Mouse (Mus musculus): ENCODE results near the gene Tapbp.

The Tapbp gene

DNA sequence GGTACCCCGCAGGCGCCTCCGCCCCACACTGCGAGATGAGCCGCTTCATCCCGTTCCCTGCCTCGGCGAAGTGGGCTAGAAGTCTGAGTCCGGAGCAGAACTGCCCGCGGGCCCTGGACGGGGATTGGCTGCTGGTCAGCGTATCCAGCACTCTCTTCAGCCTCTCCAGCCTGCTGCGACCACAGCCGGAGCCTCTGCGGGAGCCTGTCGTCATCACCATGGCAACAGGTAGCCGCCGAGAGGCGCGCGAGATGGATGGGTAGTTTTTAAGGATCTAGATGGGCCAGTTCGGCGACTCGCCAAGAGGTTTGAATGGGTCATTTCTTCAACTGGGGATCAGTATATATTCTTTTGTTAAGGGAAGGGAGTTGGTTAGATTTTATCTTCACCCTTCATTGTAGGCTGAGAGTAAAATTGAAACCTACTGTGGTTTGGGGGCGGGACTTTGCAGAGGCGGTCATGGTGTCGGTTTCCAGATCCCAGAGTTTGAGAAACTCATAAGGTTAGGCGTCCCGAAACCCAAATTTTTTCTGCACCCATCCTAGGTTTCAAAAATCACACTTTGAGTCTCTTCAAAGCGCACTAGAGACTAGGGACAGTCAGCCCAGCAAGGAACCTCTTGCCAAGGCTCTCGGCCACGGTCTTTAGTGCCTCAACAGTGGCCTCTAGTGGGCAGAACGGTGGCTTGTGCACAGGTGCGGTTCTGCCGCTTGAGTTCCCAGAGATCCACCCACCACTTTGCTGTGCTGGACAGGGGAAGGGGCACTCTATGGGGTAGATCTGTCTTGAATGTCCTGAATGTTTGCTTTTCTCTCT lies 4.8 kb downstream of the Tapbp start:
- DNase-seq (ENCODE audit: low spot score in 2 of 2), result peak; percentile 63 to 65

- DNase-seq (ENCODE audit: low spot score in 2 of 2), result no peak
Observed at GRCm38 (mm10) chr17:33921361-33921760, 5.7 kb downstream of the Tapbp start.

DNA sequence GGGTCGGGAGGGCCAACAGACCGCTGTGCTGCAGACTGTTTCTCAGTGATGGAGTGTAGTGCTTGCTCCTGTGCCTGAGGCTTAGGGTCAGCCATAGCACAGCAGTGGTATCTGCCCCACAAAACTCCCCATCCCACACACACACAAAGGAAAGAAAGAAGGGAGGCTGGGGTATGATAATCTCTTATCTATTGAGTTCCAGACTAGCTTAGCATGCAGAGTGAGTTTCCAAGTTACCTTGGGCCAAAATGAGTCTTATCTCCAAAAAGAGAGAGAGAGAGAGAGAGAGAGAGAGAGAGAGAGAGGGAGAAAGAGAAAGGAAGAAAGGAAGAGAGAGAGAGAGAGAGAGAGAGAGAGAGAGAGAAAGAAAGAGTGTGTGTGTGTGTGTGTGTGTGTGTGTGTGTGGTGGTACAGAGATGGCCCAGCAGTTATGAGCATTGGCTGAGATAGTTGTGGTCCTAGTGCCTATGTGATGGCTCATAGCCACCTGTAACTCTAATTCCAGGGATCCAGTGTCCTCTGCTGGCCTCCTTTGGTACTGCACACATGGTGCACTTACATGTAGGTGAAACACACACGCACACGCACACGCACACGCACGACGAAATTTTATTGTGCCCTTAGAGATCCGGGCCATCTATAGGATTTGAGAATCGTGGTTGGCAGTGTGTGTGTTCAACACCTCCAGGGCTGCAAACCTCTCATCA lies 9.0 kb downstream of the Tapbp start:
- DNase-seq (ENCODE audit: low spot score in 2 of 2), result no peak

DNA sequence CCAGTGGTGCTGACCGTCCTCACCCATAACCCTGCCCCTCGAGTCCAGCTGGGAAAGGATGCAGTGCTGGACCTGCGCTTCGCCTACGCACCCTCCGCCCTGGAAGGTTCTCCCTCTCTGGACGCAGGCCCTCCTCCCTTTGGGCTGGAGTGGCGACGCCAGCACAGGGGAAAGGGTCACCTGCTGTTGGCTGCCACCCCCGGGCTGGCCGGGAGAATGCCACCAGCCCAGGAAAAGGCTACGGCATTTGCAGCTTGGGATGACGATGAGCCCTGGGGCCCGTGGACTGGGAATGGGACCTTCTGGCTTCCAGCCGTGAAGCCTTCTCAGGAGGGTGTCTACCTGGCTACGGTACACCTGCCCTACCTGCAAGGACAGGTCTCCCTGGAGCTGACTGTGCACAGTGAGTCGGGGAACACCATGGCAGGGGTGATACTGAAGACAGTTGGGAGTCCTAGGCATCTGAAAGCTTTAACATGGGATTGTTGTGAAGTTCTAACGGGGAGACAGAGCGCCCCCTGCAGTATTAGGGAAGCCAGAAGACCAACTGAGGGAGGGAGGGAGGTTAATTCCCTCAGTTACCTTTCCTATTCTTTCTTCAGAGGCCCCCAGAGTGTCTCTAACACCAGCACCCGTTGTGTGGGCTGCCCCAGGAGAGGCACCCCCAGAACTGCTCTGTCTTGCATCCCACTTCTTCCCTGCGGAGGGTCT lies 9.9 kb downstream of the Tapbp start:
- no peak for DNase-seq (ENCODE audit: low spot score in 2 of 2)

GRCm38 (mm10) chr17:33926207-33926932 lies 10.7 kb downstream of the Tapbp start:
- DNase-seq (ENCODE audit: low spot score in 2 of 2), result no peak

- DNase-seq (ENCODE audit: low spot score in 2 of 2), result no peak
Observed at GRCm38 (mm10) chr17:33928251-33928947, 12.7 kb downstream of the Tapbp start.

DNA sequence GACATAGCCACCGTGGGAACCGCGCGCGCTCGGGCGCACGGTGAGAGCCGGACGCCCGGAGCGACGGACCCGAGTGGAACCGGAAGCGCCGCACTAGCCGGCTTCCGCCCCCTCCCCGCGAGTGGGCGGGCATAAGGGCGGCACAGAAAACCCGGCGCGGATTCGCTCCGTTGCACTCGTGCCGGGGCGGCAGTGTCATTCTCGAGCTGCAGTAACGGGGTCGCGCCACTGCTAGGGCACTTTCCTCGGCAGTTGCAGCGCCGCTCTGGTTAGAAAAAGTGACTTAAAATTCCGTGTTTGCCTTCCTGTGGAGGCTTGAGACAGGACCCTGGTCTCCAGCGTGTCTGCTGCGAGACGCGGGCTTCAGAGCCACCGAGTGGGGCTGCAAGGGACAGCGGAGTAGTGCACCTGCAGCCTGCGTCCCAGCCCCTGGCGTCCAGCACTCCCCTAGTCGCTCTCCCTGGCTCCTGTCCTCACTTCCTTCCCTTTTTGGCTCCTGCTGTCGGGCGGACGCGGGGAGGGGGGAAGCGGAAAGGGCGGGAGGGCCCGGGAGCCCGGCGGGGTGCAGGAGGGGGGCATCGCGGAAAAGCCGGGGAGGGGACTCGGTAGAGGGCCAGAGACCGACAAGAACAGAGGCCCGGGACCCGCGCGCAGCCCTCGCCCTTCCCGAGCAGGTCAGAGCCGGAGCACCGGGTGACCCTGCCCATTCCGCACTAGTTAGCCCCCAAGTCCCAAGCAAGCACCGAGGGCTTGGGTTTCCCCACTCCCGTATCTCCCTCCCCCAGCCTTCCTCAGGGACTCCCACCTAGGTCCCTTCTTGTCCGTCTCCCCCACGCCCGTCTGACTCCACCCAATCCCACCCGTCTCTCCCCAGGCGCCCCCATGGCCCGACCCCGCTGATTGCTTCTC lies 13.9 kb downstream of the Tapbp start, which contains the start of gene Rgl2:
Gene Rgl2, plus strand, starts transcription at position 173 of the 909 bp plus-strand sequence.
- peak; percentile 81 to 88 for DNase-seq (ENCODE audit: low spot score in 2 of 2)

DNA sequence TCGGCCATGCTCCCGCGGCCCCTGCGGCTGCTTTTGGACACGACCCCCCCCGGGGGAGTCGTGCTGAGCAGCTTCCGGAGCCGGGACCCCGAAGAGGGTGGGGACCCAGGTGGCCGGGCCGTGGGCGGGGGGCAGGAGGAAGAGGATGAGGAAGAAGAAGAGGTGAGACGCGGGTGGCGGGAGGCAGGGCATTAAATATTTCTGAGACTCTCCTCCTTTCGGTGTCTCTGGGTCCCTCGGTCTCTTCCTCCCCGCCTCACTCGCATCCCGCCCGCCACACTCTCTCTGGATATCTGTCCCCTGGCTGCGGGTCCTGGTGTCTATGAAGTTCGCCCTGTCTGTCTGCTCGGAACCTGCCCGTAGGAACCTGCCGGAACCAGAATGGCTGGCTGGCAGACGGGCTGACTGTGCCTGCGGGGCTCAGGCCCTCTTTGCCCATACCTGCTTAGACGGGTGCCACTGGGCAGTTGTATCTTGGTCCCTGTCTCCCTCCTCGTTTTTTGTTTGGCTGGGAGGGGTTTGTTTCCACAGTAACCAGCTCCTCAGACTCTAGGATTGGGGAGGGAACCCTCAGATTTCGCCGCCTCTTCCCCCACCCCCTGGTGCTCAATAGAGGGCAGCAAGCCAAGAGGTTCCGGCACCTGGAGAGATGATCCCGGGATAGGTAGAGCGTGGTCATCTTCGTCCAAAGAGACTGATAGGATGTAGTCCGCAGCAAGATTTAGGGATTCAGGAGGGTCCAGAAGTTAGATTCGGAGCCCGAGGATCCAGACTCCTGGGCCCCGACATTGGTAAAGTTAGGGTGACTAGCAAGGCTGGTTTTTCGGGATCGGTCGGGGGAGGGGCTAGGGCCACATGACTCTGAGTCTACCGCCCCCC lies 14.8 kb downstream of the Tapbp start:
- peak; percentile 51 to 65 for DNase-seq (ENCODE audit: low spot score in 2 of 2)

DNA sequence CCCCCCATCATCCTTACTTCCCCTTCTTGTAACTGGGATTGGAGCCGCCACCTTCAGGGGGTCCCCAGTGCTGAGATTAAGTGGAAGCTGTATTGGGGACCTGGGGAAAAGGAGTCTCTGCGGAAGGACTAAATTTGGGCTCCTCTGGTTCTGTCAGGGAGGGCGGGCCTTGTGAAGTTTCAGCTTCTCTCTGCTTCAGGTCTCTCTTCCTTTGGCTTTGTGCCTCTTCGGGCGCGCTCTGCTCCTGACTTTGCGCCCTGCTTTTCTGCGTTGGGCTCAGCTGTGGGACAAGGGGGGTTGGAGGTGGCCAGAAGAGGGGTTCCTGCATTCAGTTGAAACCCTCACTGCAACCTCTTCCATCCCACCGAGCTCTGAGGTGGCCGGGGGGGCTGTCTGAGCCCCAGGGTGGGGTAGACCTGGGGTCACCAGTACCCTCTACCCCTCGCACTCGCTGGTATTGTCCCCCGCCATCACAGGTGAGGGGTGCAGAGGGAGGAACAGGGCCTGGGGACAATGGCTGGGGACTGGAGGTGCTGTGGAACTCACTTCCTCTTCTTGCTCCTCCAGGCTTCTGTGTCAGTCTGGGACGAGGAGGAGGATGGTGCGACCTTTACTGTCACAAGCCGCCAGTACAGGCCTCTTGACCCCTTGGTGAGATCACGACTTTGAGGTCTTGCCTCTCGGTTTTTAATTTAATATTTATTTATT lies 15.6 kb downstream of the Tapbp start:
- no peak for DNase-seq (ENCODE audit: low spot score in 2 of 2)

- DNase-seq (ENCODE audit: low spot score in 2 of 2), result no peak
Observed at GRCm38 (mm10) chr17:33931947-33932346, 16.2 kb downstream of the Tapbp start.

DNA sequence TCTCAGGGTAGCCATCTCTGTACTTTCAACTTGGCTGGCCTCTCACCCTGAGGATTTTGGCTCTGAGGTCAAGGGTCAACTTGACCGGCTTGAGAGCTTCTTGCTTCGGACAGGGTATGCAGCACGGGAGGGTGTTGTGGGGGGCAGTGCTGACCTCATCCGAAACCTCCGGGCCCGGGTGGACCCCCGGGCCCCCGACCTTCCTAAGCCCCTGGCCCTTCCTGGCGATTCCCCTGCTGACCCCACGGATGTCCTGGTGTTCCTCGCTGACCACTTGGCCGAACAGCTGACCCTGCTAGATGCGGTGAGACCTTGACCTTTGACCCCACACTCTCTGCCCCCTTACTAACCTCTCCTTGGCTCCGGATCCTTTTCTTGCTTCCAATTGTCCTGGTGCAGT lies 16.7 kb downstream of the Tapbp start:
- DNase-seq (ENCODE audit: low spot score in 2 of 2), result no peak

DNA sequence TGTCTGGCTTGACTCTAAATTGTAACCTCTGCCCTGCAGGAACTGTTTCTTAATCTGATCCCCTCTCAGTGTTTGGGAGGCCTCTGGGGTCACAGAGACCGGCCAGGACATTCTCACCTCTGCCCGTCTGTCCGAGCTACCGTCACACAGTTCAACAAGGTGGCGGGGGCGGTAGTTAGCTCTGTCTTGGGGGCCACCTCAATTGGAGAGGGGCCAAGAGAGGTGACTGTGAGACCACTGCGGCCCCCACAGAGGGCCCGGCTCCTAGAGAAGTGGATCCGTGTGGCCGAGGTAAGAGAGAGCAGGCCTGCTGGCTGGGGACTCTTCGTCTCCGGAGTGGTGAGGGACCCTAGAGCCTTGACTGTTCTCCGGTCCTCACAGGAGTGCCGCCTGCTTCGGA lies 17.3 kb downstream of the Tapbp start:
- no peak for DNase-seq (ENCODE audit: low spot score in 2 of 2)

- DNase-seq (ENCODE audit: low spot score in 2 of 2), result no peak
Observed at GRCm38 (mm10) chr17:33935422-33936055, 19.8 kb downstream of the Tapbp start.

GRCm38 (mm10) chr17:33936993-33937392 lies 21.3 kb downstream of the Tapbp start:
- no peak for DNase-seq (ENCODE audit: low spot score in 2 of 2)

GRCm38 (mm10) chr17:33938783-33939182 lies 23.1 kb downstream of the Tapbp start:
- no peak for DNase-seq (ENCODE audit: low spot score in 2 of 2)

GRCm38 (mm10) chr17:33940206-33940805 lies 24.6 kb downstream of the Tapbp start, which contains the start of the genes Pfdn6 and Wdr46:
Gene Pfdn6 (minus strand): TSS chr17:33940343.
Gene Wdr46 (plus strand): TSS chr17:33940660.
- DNase-seq (ENCODE audit: low spot score in 2 of 2), result peak; percentile 86 to 89

GRCm38 (mm10) chr17:33940981-33941380 lies 25.3 kb downstream of the Tapbp start:
- no peak for DNase-seq (ENCODE audit: low spot score in 2 of 2)

Data from right cerebral cortex, postnatal 36 days (tissue).